Mouse (Mus musculus): ENCODE data around the gene Oxsm.

Gene Oxsm

DNA sequence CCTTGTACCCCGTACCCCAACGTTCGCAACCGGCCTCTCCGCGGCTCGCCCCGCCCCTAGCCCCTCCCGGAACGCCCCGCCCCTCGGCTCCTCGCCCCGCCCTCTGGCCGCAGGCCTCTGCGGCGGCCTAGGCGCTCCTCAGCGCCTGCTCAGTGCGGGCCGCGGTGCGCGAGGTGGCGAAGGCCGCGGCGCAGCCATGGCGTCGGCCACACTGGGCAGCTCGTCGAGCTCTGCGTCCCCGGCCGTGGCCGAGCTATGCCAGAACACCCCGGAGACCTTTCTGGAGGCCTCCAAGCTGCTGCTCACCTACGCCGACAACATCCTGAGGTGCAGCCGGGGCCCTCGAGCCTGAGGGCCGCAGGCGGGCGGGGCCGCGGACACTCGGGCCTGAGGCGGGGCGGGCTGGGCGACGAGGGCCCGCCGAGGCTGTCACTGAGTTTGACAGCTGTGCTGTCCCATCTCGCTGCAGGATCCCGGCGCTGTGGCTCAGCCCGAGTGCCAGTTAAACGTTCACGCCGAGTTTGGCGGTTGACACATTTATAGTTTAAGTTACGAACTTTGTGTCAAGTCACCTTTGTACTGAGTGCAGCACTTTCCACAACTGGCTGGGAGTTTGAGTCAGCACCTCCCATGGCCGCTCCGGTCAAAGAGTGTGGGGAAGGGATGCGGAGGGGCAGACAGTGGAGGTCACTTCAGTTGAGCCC is at the start of gene Oxsm, which contains the start of gene Ngly1:
Gene Oxsm (minus strand): TSS at position 638 of the 704 bp plus-strand sequence.
Gene Ngly1 (plus strand): TSS at position 110 of the 704 bp plus-strand sequence.
- DNase-seq (ENCODE audit: low spot score in 2 of 2), result peak; percentile 80 to 83

DNA sequence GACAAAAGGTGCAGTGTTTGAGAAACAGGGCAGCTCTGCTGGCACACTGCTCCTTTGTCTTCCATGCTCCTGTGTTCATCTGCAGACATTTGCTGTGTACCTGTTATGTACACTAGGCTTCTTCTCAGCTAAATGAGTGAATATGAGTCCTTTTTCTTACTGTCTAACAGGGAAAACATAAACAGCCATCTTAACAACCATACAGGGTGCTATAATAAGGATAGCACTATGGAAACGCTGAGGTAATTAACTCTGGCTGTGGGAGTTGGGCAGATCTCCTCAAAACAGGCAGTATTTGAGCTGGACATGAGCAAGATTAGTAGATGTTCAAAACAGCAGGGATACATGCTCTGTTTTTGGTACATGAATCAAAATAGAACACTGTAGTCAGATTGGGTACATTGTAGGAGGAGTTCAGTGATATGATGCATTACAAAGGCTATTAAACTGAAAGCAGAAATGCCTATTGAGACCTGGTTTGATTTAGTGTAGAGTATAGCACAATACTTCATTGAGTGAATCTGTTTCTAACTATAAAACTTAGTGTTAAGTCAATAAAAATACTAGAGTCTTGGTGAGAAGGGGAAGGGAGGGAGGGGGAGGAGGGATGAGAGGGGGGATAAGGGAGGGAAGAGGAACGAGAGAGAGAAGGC is 47.3 kb upstream of the Oxsm start:
- DNase-seq (ENCODE audit: low spot score in 2 of 2), result no peak

DNA sequence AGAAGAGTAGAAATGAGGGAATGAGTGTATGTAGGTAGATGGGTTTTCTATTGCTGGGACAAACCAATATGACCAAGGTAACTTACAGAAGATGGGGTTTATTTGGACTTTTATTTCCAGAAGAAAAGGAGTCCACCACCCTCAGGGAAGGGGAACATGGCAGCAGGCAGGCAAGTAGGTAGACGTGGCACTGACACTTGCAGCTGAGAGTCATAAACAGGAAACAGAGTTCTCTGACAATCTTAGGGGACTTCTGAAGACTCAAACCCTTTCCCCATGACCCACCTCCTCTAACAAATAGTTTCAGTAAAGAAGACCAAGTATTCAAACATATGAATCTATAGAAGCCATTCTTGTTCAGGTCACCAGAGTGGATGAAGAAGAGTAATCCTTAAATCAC is 44.3 kb upstream of the Oxsm start:
- DNase-seq (ENCODE audit: low spot score in 2 of 2), result no peak

DNA sequence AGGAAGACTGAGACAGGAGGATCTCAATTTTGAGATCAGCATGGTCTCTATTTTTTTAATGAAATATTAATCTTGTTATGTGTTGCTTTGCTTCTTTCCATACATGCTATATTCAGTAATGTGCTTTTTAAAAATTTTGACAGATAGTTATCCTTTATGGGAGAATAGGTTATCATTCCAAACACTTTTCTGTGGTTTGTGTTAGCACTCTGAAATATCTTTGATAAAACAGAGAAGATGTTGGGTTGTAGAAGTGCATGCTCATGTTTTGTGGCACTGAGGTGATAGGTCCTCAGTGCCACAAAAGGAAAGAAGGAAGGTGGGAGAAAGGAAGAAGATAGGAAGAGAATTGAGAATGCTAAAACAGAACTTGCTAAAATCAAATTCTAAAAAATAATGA is 43.4 kb upstream of the Oxsm start:
- DNase-seq (ENCODE audit: low spot score in 2 of 2), result no peak

DNA sequence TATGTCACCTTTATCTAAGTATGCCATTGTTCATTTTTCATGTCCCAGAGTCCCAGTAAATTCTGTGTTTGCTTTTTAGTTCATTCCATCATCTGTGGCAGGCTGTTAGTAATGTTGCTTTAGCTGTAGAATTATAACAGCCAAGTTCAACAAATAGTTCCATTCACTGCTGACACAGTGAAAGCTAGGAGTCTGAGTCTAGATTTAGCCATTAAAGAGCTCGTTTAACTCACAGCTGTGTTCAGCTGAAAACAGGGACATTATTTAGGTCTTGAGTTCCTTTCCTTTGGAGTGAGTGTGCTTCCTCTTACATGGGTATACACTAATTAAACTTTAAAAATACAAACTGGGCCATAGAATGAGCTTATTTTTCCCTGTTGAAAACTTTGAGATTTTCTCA is 42.8 kb upstream of the Oxsm start:
- no peak for DNase-seq (ENCODE audit: low spot score in 2 of 2)

DNA sequence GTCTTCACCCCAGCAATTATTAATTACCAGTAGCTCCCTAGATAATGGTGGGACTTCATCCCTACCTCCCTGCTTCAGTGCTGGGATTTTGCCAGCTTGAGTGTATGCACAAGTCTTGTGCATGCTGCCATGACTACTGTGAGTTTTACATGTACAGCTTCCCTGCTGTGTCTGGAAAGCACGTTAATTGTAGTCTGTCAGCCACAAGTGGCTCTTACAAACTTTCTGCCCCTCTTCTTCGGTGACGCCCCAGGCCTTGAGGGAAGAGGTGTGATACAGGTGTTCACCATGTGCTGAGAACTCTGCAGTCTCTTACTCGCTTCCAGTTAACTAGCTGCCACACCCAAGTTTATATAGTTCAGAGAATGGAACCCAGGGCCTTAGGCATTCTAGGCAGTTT is 34.4 kb upstream of the Oxsm start:
- DNase-seq (ENCODE audit: low spot score in 2 of 2), result no peak

DNA sequence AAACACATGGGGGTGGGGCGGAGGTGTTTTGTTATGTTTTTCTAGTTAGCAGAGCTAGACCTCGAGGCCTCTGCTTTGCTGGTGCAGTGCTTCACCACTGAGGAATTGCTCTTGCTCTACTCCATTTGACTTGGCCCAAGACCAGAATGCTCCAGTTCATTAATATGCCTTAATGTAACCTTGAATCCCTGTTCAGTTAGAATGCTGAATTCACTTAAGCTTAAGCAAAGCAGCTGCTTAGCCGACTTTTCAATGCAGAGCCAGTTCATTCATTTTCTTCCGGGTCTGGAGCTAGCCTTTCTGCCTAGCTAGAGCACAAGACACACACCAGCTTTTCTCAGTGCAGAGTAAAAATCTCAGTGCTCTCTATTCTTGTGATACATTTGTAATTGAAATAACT is 29.6 kb upstream of the Oxsm start:
- no peak for DNase-seq (ENCODE audit: low spot score in 2 of 2)

DNA sequence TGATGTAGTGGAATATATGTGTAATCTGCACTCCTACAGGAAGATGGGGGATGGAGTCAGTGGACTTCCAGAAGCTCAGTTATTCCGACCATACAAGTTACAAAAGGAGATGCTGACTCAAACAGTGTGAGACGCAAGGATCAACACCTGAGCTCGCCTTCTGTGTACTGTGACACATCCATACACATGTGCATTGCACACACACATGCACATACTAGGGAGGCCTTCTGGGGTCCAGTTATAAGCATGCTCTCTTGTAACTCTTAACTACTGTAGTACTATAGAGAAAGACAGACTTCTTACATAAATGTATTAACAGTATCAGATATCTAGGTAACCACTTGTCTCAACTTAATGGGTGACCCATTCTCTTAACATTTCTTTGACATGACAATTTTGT is 24.1 kb upstream of the Oxsm start:
- DNase-seq (ENCODE audit: low spot score in 2 of 2), result no peak

DNA sequence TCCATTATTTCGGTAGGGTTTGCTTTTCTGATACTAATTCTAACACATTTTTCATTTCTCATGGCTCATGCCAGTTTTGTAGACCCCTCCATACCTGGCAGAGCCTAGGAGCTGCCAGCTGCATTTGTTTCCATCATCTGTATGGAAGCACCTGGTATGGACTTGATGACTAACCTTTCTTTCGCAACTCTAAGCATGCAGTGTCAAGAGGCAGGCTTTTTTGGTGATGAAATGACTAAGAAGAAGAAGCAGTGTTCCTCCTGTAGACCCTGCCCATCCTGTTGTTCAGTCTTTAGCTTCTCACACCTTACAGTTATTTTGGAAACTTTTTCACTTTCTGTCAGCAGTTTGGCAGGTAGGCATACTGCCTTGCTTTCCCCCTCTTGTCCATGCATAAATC is 20.2 kb upstream of the Oxsm start:
- DNase-seq (ENCODE audit: low spot score in 2 of 2), result no peak

DNA sequence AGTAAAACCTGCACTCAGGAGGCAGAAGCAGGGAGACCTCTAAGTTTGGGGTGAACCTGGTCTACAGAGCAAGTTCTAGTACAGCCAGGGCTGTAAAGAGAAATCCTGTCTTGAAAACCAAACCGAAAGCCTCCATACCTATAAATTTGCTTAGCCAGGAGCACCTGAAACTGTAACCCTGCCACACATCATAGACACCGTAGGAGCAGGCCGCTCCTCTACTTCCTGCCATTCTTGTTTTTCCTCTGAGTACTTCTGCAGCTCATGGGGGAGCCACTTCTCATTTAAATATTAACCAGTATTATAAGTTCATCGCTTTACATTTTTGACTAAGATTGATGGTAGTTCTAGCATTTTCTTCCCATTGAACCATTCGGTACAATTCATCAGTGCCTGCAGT is 17.4 kb upstream of the Oxsm start:
- no peak for DNase-seq (ENCODE audit: low spot score in 2 of 2)

DNA sequence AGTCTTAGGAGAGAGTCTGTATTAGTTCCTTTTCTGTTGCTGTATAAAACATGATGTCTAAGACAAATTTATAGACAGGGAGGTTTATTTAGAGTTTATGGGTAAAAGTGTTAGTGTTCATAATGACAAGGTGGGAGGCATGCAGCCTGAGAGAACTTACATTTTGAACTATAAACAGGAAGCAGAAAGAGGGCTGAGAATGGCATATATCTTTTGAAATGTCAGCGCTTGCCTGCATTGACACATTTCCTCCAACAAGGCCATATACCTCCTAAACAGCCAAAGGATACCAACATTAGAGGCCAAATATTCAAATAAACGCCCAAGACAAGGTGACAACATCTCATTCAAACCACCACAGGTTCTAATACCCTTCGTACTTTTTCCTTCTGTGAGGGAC is 12.3 kb upstream of the Oxsm start:
- DNase-seq (ENCODE audit: low spot score in 2 of 2), result no peak

DNA sequence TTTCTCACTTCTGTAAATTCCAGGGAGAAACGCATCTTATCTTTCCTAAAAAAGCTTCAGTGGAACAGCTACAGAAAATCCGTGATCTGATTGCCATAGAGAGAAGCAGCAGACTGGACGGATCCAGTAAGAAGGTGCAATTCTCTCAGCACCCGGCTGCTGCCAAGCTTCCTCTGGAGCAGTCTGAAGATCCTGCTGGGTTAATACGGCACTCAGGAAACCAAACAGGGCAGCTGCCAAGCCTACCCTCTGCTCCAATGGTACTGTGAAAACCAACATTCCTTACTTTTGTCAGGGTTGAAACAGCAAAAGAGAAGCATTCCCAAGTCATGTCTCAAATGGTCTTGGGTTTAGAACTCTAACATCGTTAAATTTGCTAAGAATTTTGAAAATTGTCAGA is 10.9 kb upstream of the Oxsm start:
- no peak for DNase-seq (ENCODE audit: low spot score in 2 of 2)

DNA sequence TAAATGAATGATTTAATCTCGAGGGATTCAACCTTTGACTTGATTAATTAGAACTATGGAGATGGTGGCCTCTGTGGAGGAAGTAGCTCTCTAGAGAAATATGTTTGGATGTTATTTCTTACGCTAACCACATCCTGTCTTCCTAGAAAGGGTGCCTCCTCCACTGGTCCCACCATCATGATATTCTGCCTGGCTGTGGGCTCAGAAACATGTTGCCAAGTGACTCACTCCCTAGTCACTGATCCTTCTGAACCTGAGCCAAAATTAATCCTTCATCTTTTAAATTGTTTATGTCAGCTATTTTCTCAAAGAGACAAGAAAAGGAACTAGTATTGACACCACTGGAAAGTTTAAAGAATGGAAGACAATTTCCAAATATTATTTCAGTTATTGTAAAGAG is 6.6 kb upstream of the Oxsm start:
- no peak for DNase-seq (ENCODE audit: low spot score in 2 of 2)

DNA sequence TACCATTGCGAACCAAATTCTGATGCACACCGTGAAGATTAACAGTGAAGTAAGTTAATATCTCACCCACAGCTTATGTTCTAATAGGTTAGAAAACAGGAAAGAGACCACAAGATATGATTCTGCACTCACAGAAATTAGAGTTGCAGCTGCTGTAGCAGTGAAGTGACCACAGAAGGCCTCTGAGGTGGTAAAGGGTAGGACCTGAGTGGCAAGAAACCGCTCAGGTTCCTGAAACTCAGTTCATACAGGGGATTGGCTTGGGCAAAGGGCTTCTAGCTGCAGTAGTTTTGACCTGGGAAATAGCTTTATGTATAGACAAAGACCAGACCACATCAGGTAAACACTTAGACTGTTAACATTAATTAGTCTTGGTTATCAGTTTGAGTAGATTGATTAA is 6.1 kb upstream of the Oxsm start:
- no peak for DNase-seq (ENCODE audit: low spot score in 2 of 2)

DNA sequence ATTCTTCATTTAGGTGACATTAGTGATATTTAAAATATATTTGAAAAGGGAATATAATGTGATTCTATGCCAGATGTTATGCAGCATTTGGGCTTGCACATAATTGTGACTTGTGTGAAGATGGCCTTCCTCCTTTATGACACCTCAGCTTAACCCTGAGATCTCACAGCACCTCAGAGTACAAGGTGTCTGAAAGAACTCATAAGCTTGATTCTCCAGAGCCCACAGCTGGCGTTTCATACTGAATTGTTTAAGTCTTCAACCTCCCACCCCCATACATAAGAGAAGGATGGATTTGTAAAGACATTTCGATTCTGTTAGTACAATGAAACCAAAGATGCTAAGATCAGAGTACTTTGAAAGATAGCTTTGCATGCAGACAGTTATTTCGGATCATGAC is 491 bp upstream of the Oxsm start:
- DNase-seq (ENCODE audit: low spot score in 2 of 2), result no peak

DNA sequence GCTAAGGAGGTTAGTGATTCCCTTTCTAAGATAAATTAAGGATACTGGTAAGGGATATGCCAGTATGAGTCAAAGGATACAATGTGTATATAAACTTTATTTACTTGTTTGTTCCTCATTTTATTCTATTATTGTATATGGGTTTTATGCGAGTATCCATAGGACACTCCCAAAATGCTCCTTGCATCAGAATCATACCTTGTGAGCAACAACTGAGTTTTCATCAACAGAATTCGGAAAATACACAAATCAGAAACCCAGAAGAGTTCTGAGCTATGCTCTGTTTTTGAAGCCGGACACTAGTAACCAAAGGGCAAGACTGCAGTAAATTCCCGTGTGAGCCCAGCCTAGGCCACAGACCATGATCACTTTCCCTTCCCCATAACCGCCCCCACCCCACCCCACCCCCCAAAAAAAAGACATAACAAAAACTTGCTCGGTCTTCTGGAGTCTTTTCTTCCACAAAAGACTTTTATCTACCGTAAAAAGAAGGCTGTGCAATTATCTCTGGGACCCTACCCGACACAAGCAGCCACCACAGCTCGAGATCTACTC is 928 bp downstream of the Oxsm start:
- no peak for DNase-seq (ENCODE audit: low spot score in 2 of 2)

DNA sequence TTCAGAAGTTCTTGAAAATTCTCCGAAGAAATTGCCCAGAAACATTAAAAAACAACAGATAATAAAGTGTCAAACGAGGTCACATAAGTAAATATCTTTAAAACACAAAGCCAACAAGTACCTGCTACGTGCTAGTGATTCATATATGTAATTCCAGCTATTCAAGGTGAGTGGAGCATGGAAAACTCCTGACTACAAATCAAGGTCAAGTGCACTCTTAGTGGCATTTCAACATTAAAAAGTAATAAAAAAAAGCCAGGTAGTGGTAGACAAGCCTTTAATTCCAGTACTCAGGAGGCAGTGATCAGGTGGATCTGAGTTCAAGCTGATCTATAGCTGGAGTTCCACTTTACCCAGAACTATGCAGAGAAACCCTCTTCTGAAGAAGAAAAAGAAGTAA is 1.5 kb downstream of the Oxsm start:
- no peak for DNase-seq (ENCODE audit: low spot score in 2 of 2)

DNA sequence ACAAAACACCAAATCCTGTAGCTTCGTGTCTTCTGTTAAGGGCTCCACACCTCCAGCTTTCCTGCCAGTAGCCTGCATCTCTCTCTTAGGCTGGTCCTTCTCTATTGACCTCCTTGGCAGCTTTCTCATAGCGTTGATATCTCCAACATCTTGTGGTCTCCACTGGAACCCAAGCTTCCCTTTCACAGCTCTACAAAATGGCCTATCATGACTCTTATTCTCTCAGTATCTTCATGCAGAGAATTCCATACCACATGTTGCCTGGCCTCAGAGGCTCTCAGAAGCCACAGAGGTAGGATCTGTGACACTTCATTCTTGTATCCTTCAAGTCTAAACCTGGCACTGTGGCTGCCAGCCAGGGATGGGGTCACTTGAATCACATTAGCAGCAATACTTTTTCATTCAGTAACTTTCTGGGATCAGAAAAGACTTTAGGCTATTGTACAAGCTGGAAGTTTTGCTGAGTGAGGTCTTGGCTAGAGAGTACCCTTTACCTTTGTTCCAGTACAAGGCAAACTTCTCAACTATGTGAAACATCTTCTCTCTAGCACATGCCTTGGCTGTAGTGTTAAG is 3.2 kb downstream of the Oxsm start:
- no peak for DNase-seq (ENCODE audit: low spot score in 2 of 2)

DNA sequence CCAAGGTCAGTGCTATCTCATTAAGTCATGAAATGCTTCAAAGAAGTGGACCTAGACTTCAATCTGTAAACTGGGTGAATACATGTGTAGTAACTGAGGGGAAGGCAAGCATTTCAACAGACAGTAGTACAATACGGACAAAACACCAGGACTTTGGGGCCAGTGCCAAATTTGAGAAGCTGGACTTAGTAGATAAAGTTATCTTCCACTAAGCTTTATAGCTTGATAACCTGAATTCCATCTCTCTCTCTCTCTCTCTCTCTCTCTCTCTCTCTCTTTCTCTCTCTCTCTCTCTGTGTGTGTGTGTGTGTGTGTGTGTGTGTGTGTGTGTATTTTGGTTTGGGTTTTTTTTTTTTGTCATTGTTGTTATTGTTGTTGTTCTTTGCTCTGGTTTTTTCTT is 4.5 kb downstream of the Oxsm start:
- no peak for DNase-seq (ENCODE audit: low spot score in 2 of 2)

DNA sequence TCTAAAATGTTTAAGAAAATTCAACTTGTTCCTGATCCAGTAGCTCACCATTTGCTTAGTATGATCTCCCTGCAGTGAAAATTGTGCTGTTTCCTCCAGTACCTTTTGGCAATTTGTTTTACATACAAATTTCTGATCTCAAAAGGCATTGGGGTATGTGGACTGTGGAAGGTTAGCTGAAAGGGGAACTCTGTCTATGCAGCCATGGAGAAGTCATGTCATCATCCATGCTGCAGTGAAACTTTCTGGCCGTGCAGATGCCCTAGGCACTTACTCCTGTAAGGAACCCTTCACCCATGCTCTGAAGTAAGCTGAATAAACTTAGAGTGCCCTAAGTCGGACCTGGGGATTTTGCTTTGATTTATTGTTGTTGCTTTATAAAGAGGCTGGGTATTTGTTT is 5.2 kb downstream of the Oxsm start:
- DNase-seq (ENCODE audit: low spot score in 2 of 2), result no peak

DNA sequence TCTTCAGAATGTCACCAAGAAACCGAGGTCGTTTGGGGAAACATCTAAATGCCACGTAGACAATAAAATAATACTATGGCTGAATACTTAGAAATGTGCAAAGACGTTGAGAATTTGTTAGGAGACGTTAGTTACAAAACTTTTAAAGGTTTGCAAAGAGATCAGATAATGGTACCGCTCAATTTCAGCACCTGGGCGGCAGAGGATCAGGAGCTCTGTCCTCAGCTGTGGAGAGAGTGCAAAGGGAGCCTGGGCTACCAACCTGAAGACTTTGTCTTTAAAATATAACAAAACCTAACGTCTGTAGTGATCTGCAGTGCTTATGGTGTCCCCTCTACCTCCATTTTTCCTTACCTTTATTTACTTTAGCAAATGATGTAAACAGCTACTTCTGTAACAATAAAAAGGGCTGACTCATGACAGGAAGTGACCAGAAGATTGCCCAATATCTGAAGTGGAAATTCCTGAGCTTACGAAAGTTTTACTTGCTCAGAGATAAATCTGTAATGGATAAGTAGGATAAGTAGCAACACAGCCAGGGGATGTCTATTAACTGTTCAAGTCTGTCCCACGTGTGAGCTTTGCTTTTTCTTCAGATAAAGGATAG is 5.9 kb downstream of the Oxsm start:
- peak; percentile 8 to 20 for DNase-seq (ENCODE audit: low spot score in 2 of 2)

DNA sequence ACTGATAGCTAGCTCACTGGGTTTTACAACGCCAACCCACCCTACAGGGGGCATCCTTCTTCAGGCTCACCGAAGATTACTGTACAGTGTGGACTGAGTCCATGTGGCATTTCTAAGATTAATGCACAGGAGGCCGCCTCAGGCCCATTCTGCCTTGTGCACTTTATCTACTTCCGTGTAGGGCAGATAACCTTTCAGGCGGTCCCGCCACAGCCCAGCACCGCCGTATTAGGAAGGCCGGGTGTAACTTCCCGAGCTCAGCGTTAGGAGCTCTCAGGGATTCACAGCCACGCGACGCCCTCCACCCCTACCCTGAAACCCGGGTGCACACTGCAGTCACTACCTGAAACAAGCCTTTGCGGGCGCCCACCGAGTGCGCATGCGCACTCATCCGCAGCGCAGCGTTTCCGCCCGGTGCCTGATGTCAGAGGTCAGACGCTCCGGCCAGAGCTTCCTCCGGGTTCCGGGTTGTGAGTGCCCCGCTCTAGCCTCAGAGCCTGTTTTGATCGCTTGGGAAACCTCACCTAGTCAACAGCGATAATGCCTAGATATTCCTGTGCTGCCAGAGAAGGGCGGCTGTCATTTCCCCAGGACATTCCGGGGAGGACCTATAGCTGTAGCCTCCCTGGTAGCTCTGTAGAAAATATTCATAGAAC is 6.5 kb downstream of the Oxsm start:
- DNase-seq (ENCODE audit: low spot score in 2 of 2), result peak; percentile 91 to 92
